Mouse (Mus musculus) mesoderm, embryonic 11.5 days (tissue): ENCODE measurements around the gene Rassf1.
"Not testable (repeated sequence)": the region's sequence is repeated elsewhere in the genome, so short reads cannot be mapped to it uniquely, and the experiment has no call there.

ENCODE experiments used
- DNase-seq: peaks from one replicate; pipeline ENCODE4 v3.0.0-alpha.2; 2012; ENCODE audit warnings: low read depth, low spot score

Rassf1 gene

GRCm38 (mm10) chr9:107555701-107556100, 4.3 kb downstream of the Rassf1 start:
- no peak for DNase-seq

- no peak for DNase-seq
Observed at GRCm38 (mm10) chr9:107556346-107556745, 5.0 kb downstream of the Rassf1 start.

- DNase-seq = peak; percentile 95
Observed at GRCm38 (mm10) chr9:107563029-107563581, 11.8 kb downstream of the Rassf1 start, which contains the start of gene Tusc2. Tusc2 (plus strand) TSS chr9:107563255.

- DNase-seq = not testable (repeated sequence)
Observed at GRCm38 (mm10) chr9:107565556-107565955, 14.2 kb downstream of the Rassf1 start.

GRCm38 (mm10) chr9:107566041-107566709, 14.8 kb downstream of the Rassf1 start:
- peak; percentile 76 for DNase-seq

GRCm38 (mm10) chr9:107566855-107567254, 15.5 kb downstream of the Rassf1 start:
- no peak for DNase-seq

- DNase-seq = no peak
Observed at GRCm38 (mm10) chr9:107567702-107568319, 16.5 kb downstream of the Rassf1 start, which contains the start of gene Hyal2. Hyal2 (plus strand) TSS chr9:107567945.

GRCm38 (mm10) chr9:107568331-107569261, 17.2 kb downstream of the Rassf1 start:
- DNase-seq = peak; percentile 91

GRCm38 (mm10) chr9:107569270-107569669, 17.9 kb downstream of the Rassf1 start:
- DNase-seq = no peak

- no peak for DNase-seq
Observed at GRCm38 (mm10) chr9:107570016-107570415, 18.7 kb downstream of the Rassf1 start.

- no peak for DNase-seq
Observed at GRCm38 (mm10) chr9:107570845-107571244, 19.5 kb downstream of the Rassf1 start.

GRCm38 (mm10) chr9:107571534-107572326, 20.4 kb downstream of the Rassf1 start:
- DNase-seq = no peak

- DNase-seq = no peak
Observed at GRCm38 (mm10) chr9:107572327-107572662, 20.9 kb downstream of the Rassf1 start.

- not testable (repeated sequence) for DNase-seq
Observed at GRCm38 (mm10) chr9:107573774-107574173, 22.4 kb downstream of the Rassf1 start.

GRCm38 (mm10) chr9:107575579-107576356, 24.4 kb downstream of the Rassf1 start:
- DNase-seq = no peak

- DNase-seq = peak; percentile 76
Observed at GRCm38 (mm10) chr9:107576357-107577107, 25.2 kb downstream of the Rassf1 start, which contains the start of gene Hyal1. Hyal1 (plus strand) TSS chr9:107576927.

GRCm38 (mm10) chr9:107577871-107578270, 26.5 kb downstream of the Rassf1 start:
- no peak for DNase-seq

GRCm38 (mm10) chr9:107578587-107578986, 27.2 kb downstream of the Rassf1 start, which contains the start of gene Naa80:
Naa80 (plus strand) TSS chr9:107578887.
- no peak for DNase-seq
